Mouse (Mus musculus): ENCODE measurements around the gene Olfr1359. TPM values are rescaled to one million over a fixed set of nuclear protein-coding genes. Genes with fewer than 3 reads are reported as not detected.

Olfr1359 gene
- total RNA-seq, 2 experiments from 2014 or later, result not detected

Small RNA genes lying within 50 kb of the gene (microRNA-seq; reads per million reads assigned to microRNA genes)
- gene Gm44357 (not detected), gene Gm44367 (not detected), gene Gm44454 (not detected)

Other genes starting within 250 kb of the Olfr1359 start
- 10 to 100 TPM; 38.2 to 41.0 TPM for gene Zscan26, start 244.4 kb upstream of the Olfr1359 start, total RNA-seq (2021)
- 1 to 10 TPM; 1.8 TPM for gene Nkapl, start 229.6 kb upstream of the Olfr1359 start, total RNA-seq (2021)
- 1 to 10 TPM; 6.1 to 6.5 TPM for gene Zkscan4, start 219.2 kb upstream of the Olfr1359 start, total RNA-seq (2021)
- gene Gm10065, start 218.7 kb upstream of the Olfr1359 start, total RNA-seq (2021), result not detected
- gene AK157302, start 202.9 kb upstream of the Olfr1359 start, total RNA-seq (2021), result 1 to 10 TPM; 9.0 to 10.0 TPM
- 10 to 100 TPM; 83.5 to 90.6 TPM for gene Gm11273, start 196.7 kb upstream of the Olfr1359 start, total RNA-seq (2021)
- gene Zkscan8, start 167.0 kb upstream of the Olfr1359 start, total RNA-seq (2021), result 10 to 100 TPM; 27.8 to 30.2 TPM
- gene Olfr1366, start 155.3 kb upstream of the Olfr1359 start, total RNA-seq (2021), result not detected
- not detected for gene Olfr1535, start 138.2 kb upstream of the Olfr1359 start, total RNA-seq (2021)
- not detected for gene Olfr1364, start 116.4 kb upstream of the Olfr1359 start, total RNA-seq (2021)
- gene Olfr1362, start 84.1 kb upstream of the Olfr1359 start, total RNA-seq (2021), result not detected
- under 1 TPM in 1 of 2 experiments, not detected in 1; 0.08 TPM for gene Olfr11, start 55.6 kb upstream of the Olfr1359 start, total RNA-seq (2021)
- not detected for gene Olfr1361, start 34.7 kb upstream of the Olfr1359 start, total RNA-seq (2021)
- not detected for gene Olfr1360, start 20.7 kb upstream of the Olfr1359 start, total RNA-seq (2021)
- 100 to 1,000 TPM; 453 to 539 TPM for gene Hist1h2bl, start 18.0 kb downstream of the Olfr1359 start, total RNA-seq (2021)
- 100 to 1,000 TPM; 319 to 362 TPM for gene Hist1h2ai, start 18.3 kb downstream of the Olfr1359 start, total RNA-seq (2021)
- gene Hist1h3h, start 19.5 kb downstream of the Olfr1359 start, total RNA-seq (2021), result 100 to 1,000 TPM; 643 to 717 TPM
- 100 to 1,000 TPM; 142 to 169 TPM for gene Hist1h2bm, start 23.9 kb downstream of the Olfr1359 start, total RNA-seq (2021)
- gene Hist1h4j, start 37.0 kb downstream of the Olfr1359 start, total RNA-seq (2021), result 100 to 1,000 TPM in 1 of 2 experiments, 10 to 100 TPM in 1; 89.5 to 116 TPM
- 1,000 to 10,000 TPM; 1,000 to 1,309 TPM for gene Hist1h4k, start 52.4 kb downstream of the Olfr1359 start, total RNA-seq (2021)
- 100 to 1,000 TPM; 172 to 196 TPM for gene Hist1h2ak, start 55.7 kb downstream of the Olfr1359 start, total RNA-seq (2021)
- 100 to 1,000 TPM; 256 to 306 TPM for gene Hist1h2bn, start 56.0 kb downstream of the Olfr1359 start, total RNA-seq (2021)
- 100 to 1,000 TPM; 315 to 390 TPM for gene Hist1h1b, start 82.5 kb downstream of the Olfr1359 start, total RNA-seq (2021)
- gene Hist1h3i, start 85.3 kb downstream of the Olfr1359 start, total RNA-seq (2021), result 100 to 1,000 TPM; 511 to 579 TPM
- gene Hist1h2an, start 89.1 kb downstream of the Olfr1359 start, total RNA-seq (2021), result 100 to 1,000 TPM; 122 to 129 TPM
- 100 to 1,000 TPM; 192 to 223 TPM for gene Hist1h2bp, start 89.3 kb downstream of the Olfr1359 start, total RNA-seq (2021)
- gene Hist1h2bq, start 112.1 kb downstream of the Olfr1359 start, total RNA-seq (2021), result 100 to 1,000 TPM; 352 to 396 TPM
- 100 to 1,000 TPM; 477 to 608 TPM for gene Hist1h2ao, start 112.4 kb downstream of the Olfr1359 start, total RNA-seq (2021)
- 100 to 1,000 TPM; 742 to 886 TPM for gene Hist1h4m, start 113.6 kb downstream of the Olfr1359 start, total RNA-seq (2021)
- gene Hist1h4n, start 134.1 kb downstream of the Olfr1359 start, total RNA-seq (2021), result 100 to 1,000 TPM; 144 to 157 TPM
- gene Hist1h2ap, start 135.4 kb downstream of the Olfr1359 start, total RNA-seq (2021), result 100 to 1,000 TPM; 329 to 379 TPM
- 100 to 1,000 TPM; 346 to 390 TPM for gene Hist1h2br, start 135.6 kb downstream of the Olfr1359 start, total RNA-seq (2021)
- 1 to 10 TPM; 3.8 to 4.7 TPM for gene Zfp184, start 247.0 kb downstream of the Olfr1359 start, total RNA-seq (2021)